Mouse (Mus musculus): ENCODE data around the gene Amd2.

Gene Amd2

GRCm38 (mm10) chr10:35711792-35712191, at the start of gene Amd2:
Amd2 (minus strand) TSS chr10:35711892.
- DNase-seq = no peak

- DNase-seq = no peak
Observed at GRCm38 (mm10) chr10:35761280-35761679, 49.6 kb upstream of the Amd2 start.

- DNase-seq = no peak
Observed at GRCm38 (mm10) chr10:35737639-35738038, 25.9 kb upstream of the Amd2 start.

GRCm38 (mm10) chr10:35714266-35714665, 2.6 kb upstream of the Amd2 start:
- no peak for DNase-seq
